Mouse (Mus musculus) kidney, adult 8-10 months (tissue): ENCODE measurements around the gene Prdx4.
"Not testable (repeated sequence)": the region's sequence is repeated elsewhere in the genome, so short reads cannot be mapped to it uniquely, and the experiment has no call there.

Source experiments
- DNase-seq, 2 experiments: peaks; one replicate each; pipeline ENCODE4 v3.0.0; 2022

Gene Prdx4

DNA sequence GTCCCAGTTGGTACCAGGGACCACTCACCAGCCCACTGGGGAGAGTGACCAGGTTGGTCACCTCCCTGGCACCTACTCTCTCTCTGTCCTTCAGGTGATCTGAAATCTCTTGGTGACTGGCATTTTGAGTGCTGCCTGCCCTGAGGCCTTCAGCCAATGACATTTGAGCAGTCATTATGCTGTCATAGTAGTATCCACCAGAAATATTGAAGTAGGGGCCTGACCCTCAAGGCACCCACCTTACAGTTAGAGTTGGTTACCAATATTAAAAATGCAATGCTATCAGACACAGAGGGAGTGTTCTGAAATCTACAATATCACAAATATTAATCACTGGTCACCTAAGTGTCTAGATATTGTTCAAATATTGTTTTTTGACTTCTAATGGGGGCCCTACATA lies at the start of gene Prdx4:
TSS of gene Prdx4 (minus strand) at position 101 of the 400 bp plus-strand sequence.
- no peak for DNase-seq

DNA sequence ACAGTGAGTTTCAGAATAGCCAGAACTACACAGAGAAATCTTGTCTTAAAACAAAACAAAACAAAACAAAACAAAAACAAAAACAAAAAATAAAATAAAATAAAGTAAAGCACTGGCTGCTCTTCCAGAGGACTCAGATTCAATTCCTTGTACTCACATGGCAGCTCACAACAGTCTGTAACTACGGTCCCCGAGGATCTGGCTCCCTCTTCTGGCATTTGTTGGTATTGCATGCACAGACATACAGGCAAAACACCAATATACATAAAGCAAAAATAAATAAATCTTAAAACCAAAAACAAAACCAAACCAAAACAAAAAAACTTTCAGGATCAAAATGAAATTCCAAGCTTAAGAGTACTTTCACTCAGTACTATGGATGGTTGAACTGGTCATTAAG lies 36.0 kb upstream of the Prdx4 start:
- peak; percentile 2 to 40 for DNase-seq

DNA sequence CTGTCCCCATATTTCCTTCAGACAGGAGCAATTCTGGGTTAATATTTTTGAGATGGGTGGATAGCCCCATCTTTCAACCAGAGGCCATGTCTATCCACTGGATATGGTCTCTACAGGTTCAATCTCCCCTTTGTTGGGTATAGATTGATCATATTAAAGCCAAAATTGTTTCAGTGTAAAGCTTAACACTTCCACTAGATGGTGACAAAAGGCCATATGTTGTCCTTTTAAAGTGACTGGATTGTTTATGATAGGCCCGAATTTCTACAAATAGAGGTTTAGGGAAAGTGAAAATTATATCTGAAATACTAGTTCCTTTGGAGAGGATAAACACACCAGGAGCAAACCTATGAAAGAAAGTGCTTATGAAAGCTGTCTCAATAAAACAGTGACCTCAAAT lies 34.9 kb upstream of the Prdx4 start:
- DNase-seq, result no peak

GRCm38 (mm10) chrX:155370110-155370509 lies 29.6 kb upstream of the Prdx4 start:
- DNase-seq, result not testable (repeated sequence)

DNA sequence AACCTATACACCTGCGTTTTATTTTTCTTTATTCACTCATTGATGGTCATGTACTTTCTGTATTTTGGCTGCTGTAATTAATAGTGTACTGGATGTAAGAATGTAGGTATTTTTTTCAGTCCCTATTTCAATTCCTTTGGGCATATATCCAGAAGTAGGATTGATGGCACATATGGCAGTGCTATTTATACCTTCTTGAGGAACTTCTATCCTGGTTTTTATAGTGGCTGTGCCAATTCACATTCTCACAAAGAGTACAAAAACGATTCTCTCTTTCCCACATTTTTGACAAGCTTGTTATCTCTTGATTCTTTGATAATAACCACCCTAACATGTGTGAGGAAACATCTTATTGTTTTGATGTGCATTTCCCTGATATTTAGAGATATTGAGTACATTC lies 24.5 kb upstream of the Prdx4 start:
- no peak for DNase-seq

DNA sequence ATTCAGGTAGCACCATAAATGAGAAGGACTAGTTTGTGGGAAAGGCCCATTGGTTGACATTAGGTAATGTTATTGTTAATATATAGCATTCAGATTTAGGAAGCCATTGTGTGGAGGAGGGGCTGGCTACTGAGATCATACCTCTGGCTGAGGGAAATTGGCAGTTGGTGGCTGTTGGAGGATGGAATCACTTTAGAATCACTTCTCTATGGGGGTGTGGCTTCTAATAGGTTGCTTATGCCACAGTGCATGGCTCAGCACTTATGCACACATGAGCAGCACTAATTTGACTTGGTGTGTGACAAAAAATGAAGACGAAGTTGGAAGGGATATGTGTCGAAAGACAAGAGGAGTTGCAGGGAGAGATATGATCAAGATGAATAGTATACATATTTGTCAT lies 5.7 kb upstream of the Prdx4 start:
- no peak for DNase-seq

DNA sequence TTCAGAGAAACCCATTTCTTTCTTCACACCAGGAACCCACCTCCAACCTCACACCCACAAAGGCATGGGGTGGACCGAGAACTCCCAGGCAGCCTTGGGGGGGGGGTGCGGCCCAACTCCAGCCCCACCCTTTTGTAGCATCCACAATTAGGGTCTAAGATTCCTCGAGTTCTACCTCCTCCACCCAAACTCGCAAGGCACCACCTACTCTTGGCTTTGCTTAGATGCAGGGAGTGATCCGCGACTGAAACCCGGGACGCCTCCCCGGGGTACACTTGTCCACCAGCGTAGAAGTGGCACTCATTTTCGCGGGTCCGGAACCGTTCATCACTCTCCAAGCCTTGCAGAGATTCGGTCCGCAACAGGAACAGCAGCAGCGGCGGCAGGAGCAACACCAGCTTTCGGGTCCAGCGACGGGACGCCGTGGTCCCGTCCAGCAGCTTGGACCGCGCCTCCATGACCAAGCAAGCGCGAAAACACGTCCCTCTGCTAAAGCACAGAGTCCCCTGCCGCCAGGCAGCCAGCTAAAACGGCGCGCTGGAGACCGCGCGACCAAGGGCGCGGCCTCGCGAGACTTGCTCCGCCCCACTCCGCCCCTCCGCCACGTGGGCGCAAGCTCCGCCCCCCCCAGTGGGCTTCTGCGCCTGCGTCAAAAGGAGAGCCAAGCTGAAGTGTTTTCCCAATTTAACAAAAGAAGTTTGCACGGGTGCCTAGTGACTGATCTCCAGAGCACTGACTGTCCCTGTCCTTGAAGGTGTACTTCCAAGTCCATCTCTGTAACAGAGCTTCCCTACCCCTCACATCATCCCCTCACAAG lies 2.4 kb downstream of the Prdx4 start:
- DNase-seq, result peak; percentile 54 to 78

DNA sequence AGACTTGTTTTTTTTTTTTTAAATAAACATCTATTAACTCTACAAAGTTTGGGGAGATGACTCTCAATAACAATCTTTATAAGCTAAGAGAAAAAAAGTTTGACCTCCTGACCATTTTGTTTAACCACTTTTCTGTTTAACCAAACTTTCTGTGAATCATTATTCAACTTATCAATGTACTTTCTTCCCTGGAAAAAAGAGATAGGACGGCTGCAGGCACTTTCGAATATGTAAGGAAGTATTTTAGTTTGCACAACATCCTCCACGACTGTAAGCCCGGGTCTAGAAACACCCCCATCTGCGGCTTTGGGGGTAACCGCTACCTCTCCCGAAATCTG lies 3.0 kb downstream of the Prdx4 start:
- no peak for DNase-seq

DNA sequence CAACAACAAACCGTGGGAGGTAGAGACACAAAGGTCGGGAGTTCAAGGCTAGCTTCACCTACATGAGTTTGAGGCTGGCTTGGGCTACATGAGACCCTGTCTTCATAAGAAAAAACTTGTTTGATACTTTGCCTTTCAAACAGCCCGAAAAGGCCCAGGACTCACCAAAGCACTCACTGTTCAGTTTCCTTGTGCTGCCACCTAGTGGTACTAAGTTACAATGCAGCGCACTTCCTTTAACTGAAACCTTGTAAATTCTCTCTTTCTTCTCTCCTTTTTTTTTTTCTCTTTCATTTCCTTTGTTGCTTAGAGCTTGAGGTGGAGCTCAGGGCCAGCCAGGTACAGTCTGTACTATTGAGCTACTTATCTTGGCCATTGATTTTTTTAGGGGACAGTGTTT lies 22.5 kb downstream of the Prdx4 start:
- DNase-seq, result peak in 1 of 2 experiments; percentile 31

DNA sequence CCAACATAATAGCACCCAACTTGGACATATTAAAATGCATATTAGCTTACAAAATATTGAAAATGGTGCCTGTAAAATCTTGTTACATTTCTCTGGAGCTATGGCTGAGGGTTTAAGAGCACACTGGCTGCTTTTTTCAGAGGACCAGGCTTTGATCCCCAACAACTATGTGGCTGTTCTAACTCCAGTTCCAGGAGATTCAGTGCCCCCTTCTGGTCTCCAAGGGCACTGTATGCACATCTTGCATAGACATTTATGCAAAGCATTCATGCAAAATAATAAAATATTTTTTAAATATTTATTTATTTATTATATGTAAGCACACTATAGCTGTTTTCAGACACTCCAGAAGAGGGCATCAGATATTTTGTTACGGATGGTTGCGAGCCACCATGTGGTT lies 34.2 kb downstream of the Prdx4 start:
- DNase-seq, result peak in 1 of 2 experiments; percentile 3

DNA sequence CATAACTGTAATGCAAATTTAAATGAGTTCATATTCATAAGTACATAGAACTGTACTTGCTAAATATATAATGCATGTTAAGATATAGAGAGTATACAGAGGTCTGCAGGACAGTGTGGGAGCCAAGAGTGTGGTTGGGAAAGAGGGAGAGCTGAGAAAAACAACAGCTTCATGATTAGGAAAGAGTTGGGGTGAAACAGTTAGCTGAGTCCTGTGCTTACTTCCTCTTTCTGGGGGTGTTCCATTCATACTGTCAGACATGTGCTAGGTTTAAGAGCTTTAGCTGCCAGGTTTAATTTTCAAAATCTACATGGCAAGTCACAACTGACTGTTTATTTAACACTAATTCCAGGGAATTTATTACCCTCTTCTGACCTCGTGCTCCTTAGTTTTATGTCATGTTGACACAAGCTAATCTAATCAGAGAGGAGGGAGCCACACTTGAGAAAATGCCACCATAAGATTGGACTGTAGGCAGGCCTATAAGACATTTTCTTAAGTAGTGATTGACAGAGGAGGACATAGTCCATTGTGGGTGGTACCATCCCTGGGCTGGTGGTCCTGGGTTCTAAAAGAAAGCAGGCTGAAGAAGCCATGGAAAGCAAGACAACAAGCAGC lies 60.0 kb downstream of the Prdx4 start:
- DNase-seq, result no peak

GRCm38 (mm10) chrX:155278483-155278882 lies 62.1 kb downstream of the Prdx4 start:
- no peak for DNase-seq
